Mouse (Mus musculus): Measurements from ENCODE around the gene Gm17079.
"Not testable (repeated sequence)": the region's sequence is repeated elsewhere in the genome, so short reads cannot be mapped to it uniquely, and the experiment has no call there.

The Gm17079 gene

GRCm38 (mm10) chr14:51695368-51695767 is at the start of gene Gm17079:
Gm17079 (minus strand) TSS chr14:51695468.
- not testable (repeated sequence) for DNase-seq (ENCODE audit: low read depth)

- DNase-seq (ENCODE audit: low read depth) = no peak
Measured at GRCm38 (mm10) chr14:51740347-51741170, 45.3 kb upstream of the Gm17079 start.

GRCm38 (mm10) chr14:51739150-51739993 is 44.1 kb upstream of the Gm17079 start:
- DNase-seq (ENCODE audit: low read depth) = no peak

GRCm38 (mm10) chr14:51738411-51739149 is 43.3 kb upstream of the Gm17079 start:
- DNase-seq (ENCODE audit: low read depth) = no peak

- no peak for DNase-seq (ENCODE audit: low read depth)
Measured at GRCm38 (mm10) chr14:51737967-51738366, 42.7 kb upstream of the Gm17079 start.

- DNase-seq (ENCODE audit: low read depth) = no peak
Measured at GRCm38 (mm10) chr14:51717083-51717482, 21.8 kb upstream of the Gm17079 start, which contains the start of gene Gm5800. Gm5800 (minus strand) TSS chr14:51717183.

GRCm38 (mm10) chr14:51677269-51677668 is 18.0 kb downstream of the Gm17079 start:
- DNase-seq (ENCODE audit: low read depth) = no peak
